Mouse (Mus musculus): ENCODE measurements around the gene Otog.

GRCm38 (mm10) chr7:46313486-46313885 is 72.7 kb downstream of the Otog start:
- TF ChIP-seq CTCF (IDR thresholded peaks at IDR 0.05; ENCODE audit: low read depth) (no peak), EP300 (IDR thresholded peaks at IDR 0.05; ENCODE audit: low read depth) (no peak)

Measured in liver, postnatal 0 days (tissue).